Mouse (Mus musculus): ENCODE results near the gene Krit1. TPM values are rescaled to one million over a fixed set of nuclear protein-coding genes. Genes with fewer than 3 reads are reported as not detected.

Gene Krit1
- 52.0 and 55.1 TPM in 2 replicates for polyA plus RNA-seq (2014; fragmentation: Nextera tagmentation; extraction: Ambion mirVana)

DNA sequence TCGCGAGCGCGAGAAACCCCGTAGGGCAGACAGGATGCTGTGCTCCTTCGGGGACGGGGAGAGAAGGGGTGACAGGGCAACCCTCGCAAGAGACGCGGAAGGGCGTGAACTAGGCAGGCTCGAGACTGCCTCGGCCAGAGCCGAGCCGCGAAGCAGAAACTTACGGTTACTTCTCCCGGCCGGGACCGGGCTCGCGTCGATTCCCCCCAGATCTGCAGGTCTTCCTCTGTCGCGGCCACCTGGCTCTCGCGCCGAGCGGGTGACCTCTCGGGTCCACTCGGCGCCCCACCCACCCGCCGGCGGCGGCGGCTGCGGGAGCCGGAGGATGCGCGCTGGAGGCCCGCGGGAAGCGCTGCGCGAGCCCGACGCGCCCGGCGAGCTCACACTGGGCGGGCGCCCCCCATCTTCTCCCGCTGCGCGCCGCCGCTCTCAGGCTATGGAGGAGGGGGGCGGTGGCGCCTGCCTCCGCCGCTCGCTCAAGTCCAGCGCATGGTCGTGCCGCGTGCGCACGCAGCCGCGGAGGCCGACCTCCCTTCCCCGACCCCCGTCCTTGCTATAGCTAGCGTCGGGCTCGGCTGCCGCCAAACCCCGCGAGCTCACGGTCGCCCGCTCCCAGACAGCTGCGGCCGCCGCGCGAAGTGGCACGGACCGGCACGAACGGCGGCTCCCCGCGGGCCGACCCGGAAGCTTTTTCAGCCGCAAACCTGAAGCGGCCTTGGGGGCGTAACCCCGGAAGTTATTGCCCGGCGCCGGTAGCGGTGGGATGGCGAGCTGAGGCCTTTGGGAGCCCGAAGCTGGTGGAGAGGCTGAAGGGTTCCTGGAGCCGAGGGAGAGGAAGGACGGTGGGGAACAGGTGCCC lies at the start of gene Krit1, which contains the start of gene Ankib1:
TSS of gene Krit1 (plus strand) at position 752 of the 859 bp plus-strand sequence.
TSS of gene Ankib1 (minus strand) at position 493 of the 859 bp plus-strand sequence.
- Histone ChIP-seq H3K9ac (ENCODE audit: low read length) (peak within 1 kb of the TSS; percentile 83), H3K4me1 (ENCODE audit: control insufficient read depth, insufficient read depth, low read length) (0 out of 2 replicates have a peak, but pooled peaks cover 3% of the 10 kb centered on the region), H3K36me3 (ENCODE audit: control insufficient read depth, insufficient read depth, low read length) (no peaks in the 10 kb centered on the region), H3K4me2 (ENCODE audit: low read depth, severe bottlenecking) (peak within 1 kb of the TSS; percentile 90), H3K27me3 (ENCODE audit: control insufficient read depth, insufficient read depth, low read length) (no peaks in the 10 kb centered on the region), H3K9me3 (ENCODE audit: control insufficient read depth, low read length) (no peaks in the 10 kb centered on the region), H3K4me3 (ENCODE audit: low read depth, low read length) (peak within 1 kb of the TSS; percentile 85), H3K27ac (replicated peaks; ENCODE audit: low read depth, low read length) (peak within 1 kb of the TSS; percentile 72)
- under 1% methylated on average over 109 of the region's 109 CpGs for WGBS
- peak; percentile 93 for ATAC-seq (ENCODE audit: insufficient number of reproducible peaks, low FRiP score, low TSS enrichment, low read depth)
- peak; percentile 91 for DNase-seq (ENCODE audit: low spot score)

DNA sequence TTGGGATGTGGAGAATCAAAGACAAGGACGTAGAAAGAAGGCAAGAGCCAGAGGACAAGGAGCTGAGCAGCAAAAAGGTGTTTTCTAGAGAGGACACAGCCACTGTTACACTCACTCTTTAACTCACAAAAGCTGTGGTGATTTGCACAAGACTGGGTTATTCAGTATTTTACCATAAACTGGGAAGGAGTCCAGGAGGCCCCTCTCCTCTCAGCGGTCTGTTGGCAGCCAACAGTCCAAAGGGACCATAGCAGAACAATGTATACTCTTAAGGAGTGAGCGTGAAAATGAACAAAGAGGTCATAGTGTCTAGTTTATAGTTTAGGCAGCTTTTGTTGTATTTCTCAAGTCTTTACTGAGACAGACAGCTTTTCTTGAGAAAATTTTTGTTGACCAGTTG lies 31.5 kb upstream of the Krit1 start:
- 95% methylated on average over 3 of the region's 3 CpGs for WGBS
- H3K4me1 ChIP-seq (ENCODE audit: control insufficient read depth, insufficient read depth, low read length), result no peaks in the 10 kb centered on the region
- H3K4me3 ChIP-seq (ENCODE audit: low read depth, low read length), result no peak overlapping the region
- no peak overlapping the region for H3K27ac ChIP-seq (replicated peaks; ENCODE audit: low read depth, low read length)
- no peaks in the 10 kb centered on the region for H3K36me3 ChIP-seq (ENCODE audit: control insufficient read depth, insufficient read depth, low read length)
- no peak overlapping the region for H3K9ac ChIP-seq (ENCODE audit: low read length)
- DNase-seq (ENCODE audit: low spot score) (no peak), ATAC-seq (ENCODE audit: insufficient number of reproducible peaks, low FRiP score, low TSS enrichment, low read depth) (no peak)
- no peak overlapping the region for H3K4me2 ChIP-seq (ENCODE audit: low read depth, severe bottlenecking)
- no peaks in the 10 kb centered on the region for H3K27me3 ChIP-seq (ENCODE audit: control insufficient read depth, insufficient read depth, low read length)
- no peaks in the 10 kb centered on the region for H3K9me3 ChIP-seq (ENCODE audit: control insufficient read depth, low read length)

DNA sequence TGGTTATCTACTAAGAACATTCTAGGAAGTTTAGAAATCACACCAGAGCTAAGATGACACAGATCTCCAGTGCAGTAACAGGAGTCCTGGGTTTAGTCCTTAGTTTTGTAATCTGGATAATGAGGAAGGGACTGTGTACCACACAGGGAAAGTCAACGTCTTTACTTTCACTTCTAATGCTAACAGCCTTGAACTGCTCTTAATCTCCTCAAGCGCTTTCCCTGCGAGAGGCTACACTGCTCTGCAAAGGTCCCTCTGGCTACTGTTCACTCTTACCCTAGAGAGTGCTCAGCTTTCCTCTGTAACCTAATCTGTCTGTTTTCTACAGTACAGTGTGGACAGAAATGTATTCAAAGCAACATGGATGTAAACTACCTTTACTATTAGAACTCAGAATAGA lies 31.0 kb upstream of the Krit1 start:
- H3K27ac ChIP-seq (replicated peaks; ENCODE audit: low read depth, low read length), result no peak overlapping the region
- no peak overlapping the region for H3K4me2 ChIP-seq (ENCODE audit: low read depth, severe bottlenecking)
- no peaks in the 10 kb centered on the region for H3K36me3 ChIP-seq (ENCODE audit: control insufficient read depth, insufficient read depth, low read length)
- no peak overlapping the region for H3K9ac ChIP-seq (ENCODE audit: low read length)
- no peaks in the 10 kb centered on the region for H3K4me1 ChIP-seq (ENCODE audit: control insufficient read depth, insufficient read depth, low read length)
- WGBS, result 83% methylated on average over 3 of the region's 3 CpGs
- no peak overlapping the region for H3K4me3 ChIP-seq (ENCODE audit: low read depth, low read length)
- ATAC-seq (ENCODE audit: insufficient number of reproducible peaks, low FRiP score, low TSS enrichment, low read depth) (no peak), DNase-seq (ENCODE audit: low spot score) (no peak)
- no peaks in the 10 kb centered on the region for H3K9me3 ChIP-seq (ENCODE audit: control insufficient read depth, low read length)
- no peaks in the 10 kb centered on the region for H3K27me3 ChIP-seq (ENCODE audit: control insufficient read depth, insufficient read depth, low read length)

DNA sequence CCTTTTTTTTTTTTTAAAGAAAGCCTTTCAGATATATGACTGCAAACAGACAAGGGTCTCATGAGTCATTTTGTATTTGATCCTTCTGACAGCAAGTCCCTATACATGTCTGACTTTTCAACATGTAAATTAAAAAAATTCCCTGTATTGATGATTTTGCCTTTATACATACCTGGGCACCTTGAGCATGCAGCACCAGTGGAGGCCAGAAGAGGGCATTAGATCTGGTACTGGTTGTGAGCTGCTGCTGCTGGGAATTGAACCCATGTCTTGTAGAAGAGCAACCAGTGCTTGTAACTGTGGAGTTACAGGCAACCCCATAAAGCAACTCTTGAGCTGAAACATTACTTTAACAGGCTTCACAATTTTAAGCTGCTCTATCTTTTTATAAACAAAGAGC lies 20.3 kb upstream of the Krit1 start:
- ATAC-seq (ENCODE audit: insufficient number of reproducible peaks, low FRiP score, low TSS enrichment, low read depth) (no peak), DNase-seq (ENCODE audit: low spot score) (no peak)
- Histone ChIP-seq H3K4me3 (ENCODE audit: low read depth, low read length) (no peak overlapping the region), H3K4me2 (ENCODE audit: low read depth, severe bottlenecking) (no peak overlapping the region), H3K27me3 (ENCODE audit: control insufficient read depth, insufficient read depth, low read length) (no peaks in the 10 kb centered on the region), H3K36me3 (ENCODE audit: control insufficient read depth, insufficient read depth, low read length) (no peaks in the 10 kb centered on the region), H3K9me3 (ENCODE audit: control insufficient read depth, low read length) (no peaks in the 10 kb centered on the region), H3K9ac (ENCODE audit: low read length) (no peak overlapping the region), H3K27ac (replicated peaks; ENCODE audit: low read depth, low read length) (no peak overlapping the region), H3K4me1 (ENCODE audit: control insufficient read depth, insufficient read depth, low read length) (no peaks in the 10 kb centered on the region)

DNA sequence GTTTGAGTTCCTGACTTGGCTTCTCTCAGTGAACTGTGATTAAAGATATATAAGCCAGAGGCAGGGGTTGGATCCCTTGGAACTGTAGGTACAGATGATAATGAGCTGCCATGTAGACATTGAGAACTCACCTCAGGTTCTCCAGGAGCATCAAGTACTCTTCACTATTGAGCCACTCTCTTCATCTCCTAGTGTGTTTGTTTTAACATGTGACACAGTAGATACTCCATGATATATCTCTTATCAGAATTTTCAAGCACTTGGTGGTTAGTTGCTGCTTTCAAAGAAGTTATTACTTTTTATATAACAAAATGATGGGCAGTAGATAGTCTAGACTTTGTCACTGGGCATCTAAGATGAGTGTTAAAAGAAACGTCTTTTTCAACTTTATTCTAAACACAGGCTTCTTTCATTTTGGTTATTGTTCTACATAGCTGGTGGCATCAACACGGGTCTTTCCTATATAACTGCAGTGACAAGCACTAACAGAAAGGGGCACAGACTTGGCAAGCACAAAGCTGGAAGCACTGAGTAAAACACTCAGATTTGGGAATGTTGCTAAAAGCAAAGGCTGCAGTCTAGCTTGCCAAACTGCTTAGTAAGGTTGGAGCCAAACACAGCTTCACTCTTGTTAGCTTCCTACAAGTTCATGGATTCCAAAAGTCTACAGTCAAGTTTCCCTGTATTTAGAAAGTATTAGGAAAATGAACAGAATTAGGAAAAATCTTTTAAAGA lies 18.9 kb upstream of the Krit1 start:
- 90% methylated on average over 2 of the region's 2 CpGs for WGBS
- no peak for ATAC-seq (ENCODE audit: insufficient number of reproducible peaks, low FRiP score, low TSS enrichment, low read depth)
- H3K4me1 ChIP-seq (ENCODE audit: control insufficient read depth, insufficient read depth, low read length), result no peaks in the 10 kb centered on the region
- no peaks in the 10 kb centered on the region for H3K9me3 ChIP-seq (ENCODE audit: control insufficient read depth, low read length)
- H3K9ac ChIP-seq (ENCODE audit: low read length), result no peak overlapping the region
- no peak overlapping the region for H3K4me3 ChIP-seq (ENCODE audit: low read depth, low read length)
- no peak overlapping the region for H3K4me2 ChIP-seq (ENCODE audit: low read depth, severe bottlenecking)
- no peak for DNase-seq (ENCODE audit: low spot score)
- no peaks in the 10 kb centered on the region for H3K36me3 ChIP-seq (ENCODE audit: control insufficient read depth, insufficient read depth, low read length)
- H3K27me3 ChIP-seq (ENCODE audit: control insufficient read depth, insufficient read depth, low read length), result no peaks in the 10 kb centered on the region
- no peak overlapping the region for H3K27ac ChIP-seq (replicated peaks; ENCODE audit: low read depth, low read length)

DNA sequence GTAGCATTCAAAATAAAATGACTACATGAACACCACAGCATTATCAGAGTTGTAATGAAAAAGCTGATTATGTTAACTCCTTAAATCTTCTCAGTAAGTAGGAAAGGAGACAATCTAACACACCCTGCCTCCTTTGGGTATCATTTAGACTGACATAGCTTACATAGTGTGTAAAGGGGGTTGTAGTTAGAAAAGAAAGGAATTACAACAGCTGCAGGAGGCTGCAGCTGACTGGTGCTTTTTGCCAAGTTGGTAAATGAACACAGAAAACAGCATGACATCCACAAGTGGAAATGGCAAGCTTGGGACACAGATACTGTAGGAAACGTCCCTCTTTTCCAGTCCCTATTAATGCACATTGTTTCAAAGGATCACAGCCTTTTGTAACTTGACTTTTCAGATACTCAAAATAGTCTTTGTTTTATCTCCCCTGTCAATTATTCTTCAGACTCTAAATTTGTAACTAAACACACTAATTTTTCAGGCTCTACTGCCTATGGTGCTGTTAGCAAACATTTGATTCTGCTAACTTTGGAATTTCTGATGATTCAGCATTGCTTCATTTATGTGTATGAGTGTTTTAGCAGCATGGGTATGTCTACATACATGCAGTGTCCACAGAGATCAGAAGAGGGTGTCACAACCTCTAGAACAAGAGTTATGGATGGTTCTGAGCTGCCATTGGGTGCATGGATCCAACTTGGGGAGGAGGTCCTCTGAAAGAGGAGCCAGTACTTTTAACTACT lies 18.1 kb upstream of the Krit1 start:
- 82% methylated on average over 1 of the region's 1 CpGs for WGBS
- Histone ChIP-seq H3K4me2 (ENCODE audit: low read depth, severe bottlenecking) (no peak overlapping the region), H3K4me1 (ENCODE audit: control insufficient read depth, insufficient read depth, low read length) (no peaks in the 10 kb centered on the region), H3K9ac (ENCODE audit: low read length) (no peak overlapping the region), H3K36me3 (ENCODE audit: control insufficient read depth, insufficient read depth, low read length) (no peaks in the 10 kb centered on the region), H3K27me3 (ENCODE audit: control insufficient read depth, insufficient read depth, low read length) (no peaks in the 10 kb centered on the region), H3K9me3 (ENCODE audit: control insufficient read depth, low read length) (no peaks in the 10 kb centered on the region), H3K4me3 (ENCODE audit: low read depth, low read length) (no peak overlapping the region), H3K27ac (replicated peaks; ENCODE audit: low read depth, low read length) (no peak overlapping the region)
- no peak for DNase-seq (ENCODE audit: low spot score)
- ATAC-seq (ENCODE audit: insufficient number of reproducible peaks, low FRiP score, low TSS enrichment, low read depth), result no peak

DNA sequence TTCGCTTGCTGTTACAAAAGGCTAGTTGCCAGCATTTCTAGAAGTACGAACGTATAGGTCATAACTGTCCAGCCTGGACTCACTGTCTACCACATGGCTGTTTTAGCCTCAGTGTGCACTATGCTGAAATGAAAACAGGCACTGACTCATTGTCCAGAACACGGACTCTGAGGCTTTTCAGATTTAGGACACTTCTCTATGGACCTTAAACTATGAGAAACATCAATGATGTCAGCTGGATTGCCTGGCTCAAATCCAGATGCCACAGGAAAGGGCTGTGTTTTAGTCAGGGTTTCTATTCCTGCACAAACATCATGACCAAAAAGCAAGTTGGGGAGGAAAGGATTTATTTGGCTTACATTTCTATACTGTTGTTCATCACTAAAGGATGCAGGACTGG lies 15.4 kb upstream of the Krit1 start:
- Histone ChIP-seq H3K9ac (ENCODE audit: low read length) (no peak overlapping the region), H3K4me1 (ENCODE audit: control insufficient read depth, insufficient read depth, low read length) (no peaks in the 10 kb centered on the region), H3K36me3 (ENCODE audit: control insufficient read depth, insufficient read depth, low read length) (no peaks in the 10 kb centered on the region), H3K4me3 (ENCODE audit: low read depth, low read length) (no peak overlapping the region), H3K4me2 (ENCODE audit: low read depth, severe bottlenecking) (no peak overlapping the region), H3K27ac (replicated peaks; ENCODE audit: low read depth, low read length) (no peak overlapping the region), H3K9me3 (ENCODE audit: control insufficient read depth, low read length) (no peaks in the 10 kb centered on the region), H3K27me3 (ENCODE audit: control insufficient read depth, insufficient read depth, low read length) (no peaks in the 10 kb centered on the region)
- ATAC-seq (ENCODE audit: insufficient number of reproducible peaks, low FRiP score, low TSS enrichment, low read depth) (no peak), DNase-seq (ENCODE audit: low spot score) (no peak)
- 88% methylated on average over 4 of the region's 4 CpGs for WGBS

DNA sequence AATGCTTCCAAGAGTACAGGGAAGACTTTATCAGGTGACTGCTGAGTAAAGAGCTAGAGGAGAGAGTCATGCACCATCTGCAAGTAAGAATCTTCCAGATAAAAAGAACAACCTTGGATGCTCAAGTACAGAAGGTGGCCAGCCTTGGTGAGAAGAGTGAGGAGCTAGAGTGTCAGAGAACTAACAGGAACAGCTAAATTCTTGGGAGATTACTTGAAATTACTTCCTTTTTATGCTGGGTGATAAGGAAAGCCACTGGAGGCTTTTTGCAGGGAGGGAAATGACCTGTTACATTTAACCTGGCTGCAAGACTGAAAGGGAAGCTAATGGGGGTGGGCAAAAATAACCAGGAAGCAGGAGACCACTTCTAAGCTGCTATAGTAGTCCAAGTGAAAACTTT lies 11.9 kb upstream of the Krit1 start:
- Histone ChIP-seq H3K27me3 (ENCODE audit: control insufficient read depth, insufficient read depth, low read length) (no peaks in the 10 kb centered on the region), H3K4me1 (ENCODE audit: control insufficient read depth, insufficient read depth, low read length) (no peaks in the 10 kb centered on the region), H3K9me3 (ENCODE audit: control insufficient read depth, low read length) (no peaks in the 10 kb centered on the region), H3K4me3 (ENCODE audit: low read depth, low read length) (no peak overlapping the region), H3K4me2 (ENCODE audit: low read depth, severe bottlenecking) (no peak overlapping the region), H3K9ac (ENCODE audit: low read length) (no peak overlapping the region), H3K27ac (replicated peaks; ENCODE audit: low read depth, low read length) (no peak overlapping the region), H3K36me3 (ENCODE audit: control insufficient read depth, insufficient read depth, low read length) (no peaks in the 10 kb centered on the region)
- DNase-seq (ENCODE audit: low spot score) (no peak), ATAC-seq (ENCODE audit: insufficient number of reproducible peaks, low FRiP score, low TSS enrichment, low read depth) (no peak)
